Mouse (Mus musculus) midbrain, embryonic 16.5 days (tissue): ENCODE measurements around the gene Cyren. TPM values are rescaled to one million over a fixed set of nuclear protein-coding genes. Genes with fewer than 3 reads are reported as not detected.

ENCODE experiments used
- ATAC-seq: fragments of 200-750 bp; cut with Nextera tagmentation; 2 replicates; pipeline ENCODE4 v1.8.0; 2017; ENCODE audit warnings: moderate TSS enrichment
- H3K27ac ChIP-seq: fragments of 300-500 bp; sonication (generic); 2 replicates; pipeline ENCODE4 v1.5.1; 2014; ENCODE audit warnings: mild to moderate bottlenecking, low read length, mixed read lengths
- H3K27me3 ChIP-seq: fragments of 300-500 bp; sonication (generic); 2 replicates; pipeline ENCODE4 v1.6.1; 2014; ENCODE audit warnings: low read depth, low read length, mixed read lengths; ENCODE audit not compliant: control insufficient read depth, insufficient read depth
- H3K36me3 ChIP-seq: fragments of 300-500 bp; sonication (generic); 2 replicates; pipeline ENCODE4 v1.6.1; 2014; ENCODE audit warnings: mild to moderate bottlenecking, low read length, moderate library complexity, mixed read lengths; ENCODE audit not compliant: control insufficient read depth, insufficient read depth
- H3K4me1 ChIP-seq: fragments of 300-500 bp; sonication (generic); 2 replicates; pipeline ENCODE4 v1.6.1; 2014; ENCODE audit warnings: mild to moderate bottlenecking, low read length, mixed read lengths; ENCODE audit not compliant: control insufficient read depth, insufficient read depth
- H3K4me2 ChIP-seq: fragments of 300-500 bp; sonication (generic); 2 replicates; pipeline ENCODE4 v1.6.1; 2014; ENCODE audit warnings: mild to moderate bottlenecking, low read length, mixed read lengths
- H3K4me3 ChIP-seq: fragments of 300-500 bp; sonication (generic); 2 replicates; pipeline ENCODE4 v1.5.1; 2014; ENCODE audit warnings: low read depth, mild to moderate bottlenecking, low read length, moderate library complexity, mixed read lengths
- H3K9ac ChIP-seq: fragments of 300-500 bp; sonication (generic); 2 replicates; pipeline ENCODE4 v1.6.1; 2014; ENCODE audit warnings: low read depth, low read length, mixed read lengths
- H3K9me3 ChIP-seq: fragments of 300-500 bp; sonication (generic); replicated peaks from 2 replicates; pipeline ENCODE4 v1.6.1; 2014; ENCODE audit warnings: mild to moderate bottlenecking, low read length, mixed read lengths; ENCODE audit not compliant: control insufficient read depth, poor library complexity, severe bottlenecking
- WGBS: fragments of 180-500 bp; shearing (Covaris S2); extraction: QIAGEN DNeasy Blood & Tissue Kit; methylation state at CpG from one replicate; pipeline ENCODE4 v1.1.7; 2014; 5-methylcytosine and 5-hydroxymethylcytosine counted together
- polyA plus RNA-seq: library from polyadenylated mRNA; unstranded; fragments of >200 nt; fragmentation: Nextera tagmentation; extraction: Ambion mirVana; gene quantifications from 2 replicates; pipeline ENCODE4 v1.2.1, GENCODE M21; 2015

Gene Cyren
- polyA plus RNA-seq, 1 experiment from 2014 or later, result 9.3 TPM

GRCm38 (mm10) chr6:34865711-34866593 lies 11.9 kb downstream of the Cyren start:
- Histone ChIP-seq H3K36me3 (no peaks in the 10 kb centered on the region), H3K27me3 (no peaks in the 10 kb centered on the region), H3K4me2 (no peak overlapping the region), H3K4me1 (no peaks in the 10 kb centered on the region), H3K27ac (no peak overlapping the region), H3K9me3 (no peaks in the 10 kb centered on the region), H3K9ac (no peak overlapping the region), H3K4me3 (no peak overlapping the region)
- no peak for ATAC-seq
- 72% methylated on average over 7 of the region's 7 CpGs for WGBS

GRCm38 (mm10) chr6:34865213-34865612 lies 12.6 kb downstream of the Cyren start:
- no peak for ATAC-seq
- H3K4me3 ChIP-seq, result no peak overlapping the region
- H3K36me3 ChIP-seq, result no peaks in the 10 kb centered on the region
- H3K9ac ChIP-seq, result no peak overlapping the region
- no peaks in the 10 kb centered on the region for H3K9me3 ChIP-seq
- H3K4me2 ChIP-seq, result no peak overlapping the region
- no peaks in the 10 kb centered on the region for H3K4me1 ChIP-seq
- 76% methylated on average over 5 of the region's 5 CpGs for WGBS
- H3K27me3 ChIP-seq, result no peaks in the 10 kb centered on the region
- H3K27ac ChIP-seq, result no peak overlapping the region

- Histone ChIP-seq H3K9ac (no peak overlapping the region), H3K4me1 (no peaks in the 10 kb centered on the region), H3K27me3 (no peaks in the 10 kb centered on the region), H3K4me2 (no peak overlapping the region), H3K36me3 (no peaks in the 10 kb centered on the region), H3K27ac (no peak overlapping the region), H3K9me3 (no peaks in the 10 kb centered on the region), H3K4me3 (no peak overlapping the region)
- ATAC-seq, result no peak
- WGBS, result 73% methylated on average over 9 of the region's 9 CpGs
These were observed 13.9 kb downstream of the Cyren start for GRCm38 (mm10) chr6:34863786-34864514.

DNA sequence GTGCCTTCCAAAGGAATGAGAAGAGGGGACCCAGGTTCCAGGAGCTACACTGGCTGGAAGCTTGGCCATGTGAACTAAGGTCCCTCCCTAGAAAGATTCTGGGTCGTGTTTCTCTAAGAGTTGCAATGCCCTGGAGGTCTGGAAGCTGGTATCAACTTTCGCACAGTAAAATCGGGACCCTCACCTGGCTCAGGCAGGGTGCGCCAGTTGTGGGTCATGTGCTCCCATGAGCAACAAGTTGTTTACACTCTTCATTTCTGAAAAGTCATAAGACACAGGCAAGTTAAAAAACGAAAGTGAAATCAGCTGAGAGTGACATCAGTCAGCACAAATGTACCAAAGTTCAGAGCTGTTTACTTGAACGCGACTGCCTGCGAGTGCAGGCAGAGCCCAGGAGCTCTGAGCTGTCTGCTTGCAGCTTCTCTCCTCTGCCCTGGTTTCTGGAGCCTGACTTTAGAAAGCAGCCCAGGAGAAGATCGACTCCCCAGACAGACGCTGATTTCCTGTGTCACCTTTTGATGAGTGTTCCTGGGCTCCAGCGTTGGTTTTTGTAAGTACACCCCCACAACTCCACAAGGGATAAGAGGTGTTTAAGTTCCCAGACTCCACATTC lies 15.0 kb downstream of the Cyren start, which contains the start of gene Tmem140:
Gene Tmem140 (plus strand): TSS at position 356 of the 613 bp plus-strand sequence.
- no peak within 1 kb of the TSS for H3K4me2 ChIP-seq
- H3K36me3 ChIP-seq, result no peaks in the 10 kb centered on the region
- H3K4me1 ChIP-seq, result no peaks in the 10 kb centered on the region
- H3K27ac ChIP-seq, result no peak within 1 kb of the TSS
- H3K9me3 ChIP-seq, result no peaks in the 10 kb centered on the region
- no peaks in the 10 kb centered on the region for H3K27me3 ChIP-seq
- ATAC-seq, result no peak
- H3K4me3 ChIP-seq, result no peak within 1 kb of the TSS
- WGBS, result 69% methylated on average over 11 of the region's 11 CpGs
- H3K9ac ChIP-seq, result no peak within 1 kb of the TSS

DNA sequence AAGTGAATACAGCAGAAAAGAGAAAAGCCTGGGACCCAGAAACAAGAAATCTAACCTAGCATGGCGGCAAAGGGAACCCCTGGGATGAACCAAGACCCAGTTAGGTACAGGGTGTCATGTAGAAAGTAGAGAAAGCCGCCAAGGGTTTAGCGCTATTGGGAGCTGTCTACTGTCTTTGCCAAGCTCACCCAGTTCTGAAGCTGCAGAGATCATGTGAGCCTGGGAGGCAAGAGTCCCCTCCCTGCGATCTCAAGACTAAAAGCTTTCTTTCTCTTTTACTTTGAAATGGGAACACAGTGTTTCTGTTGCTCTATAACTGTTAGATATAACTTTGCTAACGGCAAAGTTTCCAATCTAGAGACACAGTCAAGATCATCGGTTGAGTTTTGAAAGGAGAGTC lies 15.5 kb downstream of the Cyren start:
- Histone ChIP-seq H3K4me1 (no peaks in the 10 kb centered on the region), H3K4me2 (no peak overlapping the region), H3K27ac (no peak overlapping the region), H3K27me3 (no peaks in the 10 kb centered on the region), H3K9ac (no peak overlapping the region), H3K9me3 (no peaks in the 10 kb centered on the region), H3K36me3 (no peaks in the 10 kb centered on the region), H3K4me3 (no peak overlapping the region)
- 95% methylated on average over 6 of the region's 6 CpGs for WGBS
- ATAC-seq, result no peak

DNA sequence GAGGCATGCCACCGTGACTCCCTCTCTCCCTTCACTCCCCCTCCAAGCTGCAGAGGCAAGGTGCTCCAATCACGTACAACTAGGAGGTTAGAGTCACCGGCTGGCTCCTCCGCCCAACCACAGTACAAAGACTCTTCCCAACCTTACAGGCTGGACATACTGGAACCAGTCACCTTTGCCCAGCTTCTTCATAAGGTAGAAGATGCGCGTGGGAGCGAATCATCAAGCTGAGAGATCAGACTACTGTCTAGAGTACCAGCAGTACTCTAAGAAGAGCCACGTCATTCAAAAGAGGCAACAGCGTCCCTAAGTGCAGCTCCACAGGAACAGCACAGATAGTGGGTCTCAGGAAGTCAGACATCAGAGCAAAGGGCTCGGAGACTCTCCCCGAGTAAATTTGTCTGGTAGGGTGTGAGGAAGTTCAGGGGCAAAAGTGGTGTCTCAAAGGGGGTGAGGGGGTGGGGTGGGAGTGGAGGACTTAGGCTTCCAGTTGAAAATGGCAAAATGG lies 16.3 kb downstream of the Cyren start:
- 95% methylated on average over 11 of the region's 11 CpGs for WGBS
- Histone ChIP-seq H3K9ac (no peak overlapping the region), H3K36me3 (no peaks in the 10 kb centered on the region), H3K4me3 (no peak overlapping the region), H3K27ac (no peak overlapping the region), H3K9me3 (no peaks in the 10 kb centered on the region), H3K4me2 (no peak overlapping the region), H3K4me1 (no peaks in the 10 kb centered on the region), H3K27me3 (no peaks in the 10 kb centered on the region)
- ATAC-seq, result no peak

DNA sequence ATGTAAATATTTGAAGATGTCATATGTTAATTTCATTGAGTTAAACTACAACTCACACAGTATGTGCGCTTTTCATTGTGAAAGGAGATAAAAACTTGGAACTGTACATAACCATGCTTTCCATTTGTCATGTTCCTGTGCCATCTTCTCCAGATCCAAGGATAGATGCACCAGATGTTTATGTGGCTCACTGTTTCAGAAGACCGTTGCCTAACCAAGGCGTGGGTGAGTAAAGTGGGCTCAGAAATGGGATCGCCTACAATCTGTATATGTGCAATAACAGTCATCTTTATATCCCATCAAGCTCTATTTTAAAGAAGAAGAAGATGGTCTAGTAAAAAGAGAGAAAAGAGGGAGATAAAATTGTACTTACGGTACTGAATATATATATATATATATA lies 45.5 kb downstream of the Cyren start:
- Histone ChIP-seq H3K27me3 (no peaks in the 10 kb centered on the region), H3K27ac (no peak overlapping the region)

GRCm38 (mm10) chr6:34824406-34824805 lies 53.5 kb downstream of the Cyren start:
- Histone ChIP-seq H3K9ac (no peak overlapping the region), H3K4me1 (no peaks in the 10 kb centered on the region), H3K36me3 (no peaks in the 10 kb centered on the region), H3K4me3 (no peak overlapping the region), H3K9me3 (no peaks in the 10 kb centered on the region), H3K4me2 (no peak overlapping the region), H3K27me3 (no peaks in the 10 kb centered on the region), H3K27ac (no peak overlapping the region)
- ATAC-seq, result no peak

More for the DNA sequence above, 45.5 kb downstream of the Cyren start:
- Histone ChIP-seq H3K4me2 (no peak overlapping the region), H3K4me1 (no peaks in the 10 kb centered on the region), H3K4me3 (no peak overlapping the region), H3K36me3 (no peaks in the 10 kb centered on the region), H3K9me3 (no peaks in the 10 kb centered on the region), H3K9ac (no peak overlapping the region)
- ATAC-seq, result no peak
- WGBS, result 97% methylated on average over 5 of the region's 5 CpGs
